Mouse (Mus musculus): ENCODE data around the gene Olfr1416. TPM values are rescaled to one million over a fixed set of nuclear protein-coding genes. Genes with fewer than 3 reads are reported as not detected.

Olfr1416 gene
- total RNA-seq, 2 experiments from 2014 or later = not detected

GRCm38 (mm10) chr1:92432791-92433190 lies 52.1 kb downstream of the Olfr1416 start:
- no peak for DNase-seq (ENCODE audit: low spot score in 2 of 2)

DNA sequence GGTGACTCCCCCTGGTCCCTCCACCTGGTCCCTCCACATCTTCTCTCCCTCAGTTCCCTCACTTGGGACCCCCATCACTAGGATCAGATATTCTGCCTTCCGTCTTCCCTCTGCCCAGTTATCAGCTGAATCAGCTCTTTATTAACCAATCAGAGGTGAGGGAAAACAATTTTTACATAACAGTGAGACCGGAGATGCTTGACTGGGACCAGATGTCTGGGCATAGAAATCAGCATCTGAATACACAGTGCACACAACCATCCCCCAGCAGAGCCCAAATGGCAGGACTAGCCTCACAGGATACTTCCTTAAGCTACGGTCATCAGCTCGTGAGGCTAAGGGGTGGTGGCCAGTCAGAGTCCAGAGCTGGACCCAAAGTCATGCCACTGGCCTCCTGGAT lies 52.8 kb downstream of the Olfr1416 start:
- peak in 1 of 2 experiments; percentile 28 for DNase-seq (ENCODE audit: low spot score in 2 of 2)

DNA sequence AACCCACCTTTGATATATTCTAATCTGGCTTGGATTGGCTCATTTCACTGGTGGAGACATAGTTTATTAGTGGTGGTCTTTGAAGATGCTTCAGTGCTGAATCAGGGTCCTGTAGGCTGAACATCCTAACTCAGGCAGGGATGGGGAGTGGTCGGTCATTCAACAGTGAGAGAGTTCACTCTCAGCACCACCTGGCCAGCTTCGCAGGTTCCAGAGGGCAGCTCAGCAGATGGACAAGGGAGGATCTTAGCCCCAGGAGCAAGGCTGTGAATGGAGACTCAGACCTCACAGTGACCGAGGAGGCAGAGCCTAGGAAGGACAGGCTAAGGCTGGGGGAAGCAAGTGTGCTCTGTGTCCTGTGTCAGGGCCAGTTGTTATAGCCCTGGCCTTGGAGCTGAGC lies 53.5 kb downstream of the Olfr1416 start:
- no peak for DNase-seq (ENCODE audit: low spot score in 2 of 2)

DNA sequence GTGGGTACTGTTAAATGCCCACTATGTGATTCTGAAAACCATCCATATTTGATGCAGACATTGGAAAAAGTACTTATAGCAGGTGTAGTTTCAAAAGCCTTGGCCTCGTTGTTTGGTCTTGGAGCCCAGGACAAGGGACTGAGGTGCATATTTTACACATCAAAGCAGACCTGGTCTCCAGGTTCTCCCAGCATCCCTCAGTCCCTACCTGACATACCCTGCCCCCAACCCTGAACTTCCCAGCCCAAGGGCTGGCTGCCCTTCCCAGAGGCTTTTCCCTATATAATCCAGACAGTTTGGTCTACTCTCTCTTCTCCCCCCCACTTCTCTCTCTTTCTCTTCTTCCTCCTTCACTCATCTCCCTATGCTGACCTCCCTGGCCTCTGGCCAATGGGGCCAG lies 53.9 kb downstream of the Olfr1416 start:
- no peak for DNase-seq (ENCODE audit: low spot score in 2 of 2)

Small RNA genes within 50 kb of the gene (microRNA-seq; reads per million reads assigned to microRNA genes)
- 3.2 to 4.7 reads per million in 2 experiments for gene Mir6900

Other genes starting within 250 kb of the Olfr1416 start
- 100 to 1,000 TPM; 249 to 266 TPM for gene Ndufa10, start 11.3 kb downstream of the Olfr1416 start, total RNA-seq (2021)
- not detected for gene Olfr1415, start 11.0 kb upstream of the Olfr1416 start, total RNA-seq (2021)
- gene Olfr1414, start 33.5 kb upstream of the Olfr1416 start, total RNA-seq (2021) = not detected
- gene Olfr1413, start 86.2 kb upstream of the Olfr1416 start, total RNA-seq (2021) = not detected
- gene Olfr1412, start 100.7 kb upstream of the Olfr1416 start, total RNA-seq (2021) = not detected
- gene Olfr1411, start 109.3 kb upstream of the Olfr1416 start, total RNA-seq (2021) = not detected
- not detected for gene Olfr1410, start 120.7 kb upstream of the Olfr1416 start, total RNA-seq (2021)
- not detected for gene Olfr12, start 132.7 kb upstream of the Olfr1416 start, total RNA-seq (2021)
- gene Cops9, start 156.9 kb upstream of the Olfr1416 start, total RNA-seq (2021) = 100 to 1,000 TPM; 321 to 334 TPM
- gene Otos, start 163.7 kb upstream of the Olfr1416 start, total RNA-seq (2021) = 1 to 10 TPM in 1 of 2 experiments, under 1 TPM in 1; 0.91 to 1.0 TPM